Mouse (Mus musculus): ENCODE measurements around the gene Pik3r5.

Gene Pik3r5

DNA sequence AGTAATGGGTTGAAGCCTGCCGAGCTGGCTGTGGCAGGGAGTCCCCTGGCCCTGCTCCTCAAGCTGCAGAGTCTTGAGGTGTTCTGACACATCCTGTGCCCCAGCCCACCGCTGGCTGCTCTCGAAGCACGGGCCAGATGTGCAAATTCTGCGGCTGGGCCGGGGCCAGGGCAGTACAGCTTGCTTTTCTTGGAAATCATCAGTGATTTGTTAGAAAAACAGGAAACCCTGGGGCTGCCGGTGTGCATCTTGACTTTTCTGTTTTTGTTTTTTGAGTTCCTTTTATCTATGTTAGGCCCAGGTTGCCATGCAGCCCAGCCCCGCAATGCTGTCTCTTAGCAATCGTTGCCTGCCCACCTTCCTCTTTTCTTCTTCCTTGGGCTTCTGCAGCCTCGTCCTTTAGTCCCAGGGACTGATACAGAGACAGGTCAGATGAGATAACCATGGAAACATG is 19.4 kb downstream of the Pik3r5 start:
- no peak for DNase-seq (ENCODE audit: low spot score)

DNA sequence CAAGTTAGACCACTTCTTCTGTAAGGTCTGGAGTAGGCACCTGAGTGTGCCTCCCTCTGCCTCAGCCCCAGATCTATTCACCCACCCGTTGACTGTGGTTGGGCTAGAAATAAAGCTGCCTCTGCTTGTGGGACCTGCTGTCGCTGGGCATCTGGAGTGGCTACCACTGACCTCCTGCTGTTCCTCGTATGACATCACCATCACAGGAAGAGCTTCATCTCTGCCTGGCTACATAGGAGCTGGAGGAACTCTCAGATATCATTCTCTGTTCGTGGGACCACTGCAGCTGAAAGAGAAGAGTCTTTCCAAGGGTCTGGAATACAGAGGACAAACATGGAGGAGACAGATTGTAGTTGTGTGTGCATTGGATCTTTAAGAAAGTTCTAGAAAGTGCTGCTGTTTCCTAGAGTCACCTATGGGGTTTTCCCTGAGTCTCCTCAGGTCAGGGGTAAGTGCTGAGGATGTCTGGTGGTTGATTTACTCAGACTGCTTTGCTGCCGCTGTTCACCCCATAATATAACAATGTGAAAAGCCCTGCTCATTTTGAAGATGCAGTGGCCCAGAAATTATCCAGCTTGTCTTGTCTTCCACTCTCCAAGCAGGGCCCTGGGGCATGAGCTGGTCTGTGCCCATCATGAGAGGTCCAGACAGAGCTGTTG is 20.0 kb downstream of the Pik3r5 start:
- no peak for DNase-seq (ENCODE audit: low spot score)

DNA sequence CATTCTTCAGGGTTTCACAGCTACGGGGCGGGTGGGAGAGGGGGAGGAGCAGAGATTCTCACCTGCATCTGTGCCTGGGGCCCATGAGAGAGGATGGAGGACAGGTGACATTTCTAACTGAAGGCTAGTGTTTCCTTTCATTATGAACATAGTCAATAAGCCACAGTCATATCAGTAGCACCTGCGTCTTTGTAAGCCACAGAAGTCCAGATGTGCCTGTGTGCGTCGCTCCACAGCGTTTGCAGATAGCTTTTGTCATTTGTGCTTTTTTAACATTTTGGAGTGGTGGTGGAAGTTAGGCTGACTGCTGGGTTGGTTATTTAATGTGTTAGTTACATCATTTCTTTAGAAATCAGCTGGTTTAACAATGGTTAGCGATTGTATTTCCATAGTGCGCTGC is 20.8 kb downstream of the Pik3r5 start:
- no peak for DNase-seq (ENCODE audit: low spot score)

DNA sequence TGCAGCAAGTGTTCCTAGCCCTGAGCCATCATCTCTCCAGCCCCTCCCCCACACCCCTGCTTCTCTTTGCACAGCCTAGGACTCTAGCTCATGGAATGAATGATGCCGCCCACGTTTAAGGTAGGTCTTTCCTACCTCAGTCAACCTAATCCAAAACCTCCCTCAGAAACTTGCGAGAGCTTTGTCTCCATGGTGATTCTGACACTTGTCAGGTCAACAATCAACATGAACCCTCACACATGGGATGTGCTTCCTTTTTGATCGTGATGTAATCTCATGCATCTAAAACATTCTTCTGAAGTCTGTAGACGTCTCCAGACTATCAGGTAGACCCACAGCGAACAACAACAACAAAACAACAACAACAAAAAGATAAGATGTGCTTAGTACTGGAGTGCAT is 21.4 kb downstream of the Pik3r5 start:
- DNase-seq (ENCODE audit: low spot score), result no peak

DNA sequence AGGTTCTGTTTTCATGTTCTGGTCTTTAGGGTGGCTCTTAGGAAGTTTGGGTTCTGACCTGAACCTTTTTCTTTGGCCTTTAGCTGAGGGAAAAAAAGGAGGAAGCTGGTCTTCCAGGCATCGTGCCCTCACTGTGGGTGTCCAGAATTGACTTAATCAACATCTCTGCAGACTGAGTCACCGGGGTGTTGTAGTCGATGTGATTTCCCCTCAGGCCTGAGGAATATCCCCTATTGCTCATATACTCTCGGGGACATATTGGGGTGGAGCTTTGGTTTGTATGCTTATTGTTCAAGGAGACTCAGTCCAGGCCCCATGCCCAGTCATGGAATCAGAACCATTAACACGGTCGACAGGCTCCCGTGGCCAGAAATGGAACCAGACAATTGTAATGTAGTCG is 26.2 kb downstream of the Pik3r5 start:
- no peak for DNase-seq (ENCODE audit: low spot score)

DNA sequence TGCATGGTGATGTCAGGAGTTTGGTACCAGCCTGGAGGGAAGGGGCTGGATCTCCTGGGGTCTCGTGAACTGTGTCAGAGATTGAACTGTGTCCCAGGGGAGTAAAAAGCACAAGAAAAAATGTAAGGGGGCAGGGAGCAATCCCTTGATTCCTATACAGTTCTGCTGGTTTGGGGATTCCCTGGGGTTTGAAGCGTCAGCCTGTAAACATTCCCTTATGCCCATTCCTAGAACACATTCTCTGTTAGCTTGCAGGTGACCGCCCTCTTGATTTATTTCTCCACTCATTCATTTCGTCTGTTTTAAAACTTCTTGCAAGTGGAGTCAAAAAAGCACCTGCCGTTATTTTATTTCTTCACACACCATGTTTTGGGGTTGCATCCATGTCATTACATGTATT is 27.1 kb downstream of the Pik3r5 start:
- DNase-seq (ENCODE audit: low spot score), result no peak

DNA sequence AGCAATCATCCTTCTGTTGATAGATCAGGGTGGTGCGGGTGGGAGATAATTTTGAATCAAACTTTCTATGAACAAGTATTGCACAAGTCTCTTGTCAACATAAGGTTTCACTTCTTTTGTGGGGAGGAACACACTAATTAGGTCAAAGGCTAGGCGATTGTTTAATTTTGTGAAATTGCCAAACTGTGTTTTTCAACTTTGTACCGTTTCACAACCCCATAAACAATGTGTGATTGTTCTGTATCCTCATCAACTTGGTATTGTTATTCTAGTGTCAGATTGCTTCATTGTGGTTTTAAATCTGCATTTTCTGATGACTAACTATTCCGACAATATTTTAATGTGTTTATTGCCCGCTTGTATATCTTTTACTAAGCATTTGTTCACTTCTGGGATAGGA is 27.6 kb downstream of the Pik3r5 start:
- DNase-seq (ENCODE audit: low spot score), result no peak

DNA sequence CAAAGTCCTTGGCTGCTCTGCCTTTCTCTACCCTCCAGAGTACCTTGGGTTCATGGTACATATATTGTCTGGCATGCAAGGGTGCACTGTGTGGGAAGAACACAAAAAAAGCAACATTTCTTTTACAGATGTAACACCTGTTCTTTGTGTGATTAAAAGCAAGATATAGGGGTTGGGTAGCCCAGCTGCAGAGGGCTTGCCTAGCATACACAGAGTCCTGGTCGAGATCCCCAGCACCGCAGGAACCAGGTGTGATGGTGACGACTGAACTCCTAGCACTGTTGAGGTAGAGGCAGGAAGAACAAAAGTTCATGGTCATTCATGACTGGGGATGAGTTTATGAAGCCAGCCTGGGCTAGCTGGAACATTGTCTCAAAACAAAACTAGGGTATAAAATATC is 30.8 kb downstream of the Pik3r5 start:
- DNase-seq (ENCODE audit: low spot score), result no peak

DNA sequence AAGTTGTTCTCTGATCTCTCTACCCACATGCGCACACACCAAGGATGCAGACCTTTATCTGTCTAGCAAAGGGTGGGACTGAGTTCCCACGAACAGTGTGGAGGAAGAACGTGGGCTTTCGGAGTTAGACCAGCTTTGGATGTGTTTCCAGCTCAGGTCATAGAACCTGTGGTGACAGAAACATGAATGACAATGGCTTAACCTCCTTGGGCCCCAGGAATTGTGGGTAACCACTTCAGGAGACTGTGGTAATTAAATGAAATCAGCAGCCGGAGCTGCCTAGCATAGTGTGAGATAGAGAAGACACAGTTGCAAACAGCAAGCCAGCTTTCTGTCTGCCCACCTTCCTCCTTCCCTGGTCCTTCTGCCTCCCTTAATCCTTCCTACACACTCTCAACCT is 32.3 kb downstream of the Pik3r5 start:
- DNase-seq (ENCODE audit: low spot score), result no peak

DNA sequence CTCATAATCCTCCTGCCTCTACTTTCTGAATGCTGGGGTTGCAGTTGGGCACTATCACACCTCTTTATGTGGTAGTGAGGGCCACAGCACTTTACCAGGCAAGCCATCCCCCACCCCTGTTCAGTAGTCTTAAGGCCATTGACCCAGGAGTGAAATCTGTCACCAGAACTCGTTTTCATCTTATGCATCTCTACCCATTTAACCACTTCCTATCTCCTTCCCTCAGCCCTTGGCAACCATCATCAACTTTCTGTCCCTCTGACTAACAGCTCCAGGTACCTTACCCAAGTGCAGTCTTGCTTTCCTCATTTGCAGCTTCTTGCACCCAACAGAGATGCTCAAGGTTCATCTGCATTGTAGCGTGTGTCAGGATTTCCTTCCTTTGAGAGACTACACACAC is 33.2 kb downstream of the Pik3r5 start:
- DNase-seq (ENCODE audit: low spot score), result no peak

DNA sequence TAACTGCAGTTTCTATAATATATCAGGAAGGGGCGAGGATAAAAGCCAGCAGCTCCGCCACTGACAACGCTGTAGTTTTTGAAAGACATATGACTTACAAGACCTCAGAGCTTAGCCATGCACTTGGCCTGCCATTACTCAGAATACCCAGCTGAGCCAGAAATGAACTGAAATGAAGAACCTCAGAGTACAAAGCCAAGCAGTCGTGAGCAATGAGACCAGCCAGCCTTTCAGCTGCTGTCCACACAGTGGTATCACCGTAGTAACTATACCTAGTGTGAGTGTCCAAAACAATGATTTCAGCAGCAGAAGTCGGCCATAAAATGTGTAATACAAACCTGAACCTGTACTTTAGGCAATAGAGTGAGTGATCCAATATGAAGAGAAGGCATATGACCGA is 35.5 kb downstream of the Pik3r5 start:
- DNase-seq (ENCODE audit: low spot score), result no peak

DNA sequence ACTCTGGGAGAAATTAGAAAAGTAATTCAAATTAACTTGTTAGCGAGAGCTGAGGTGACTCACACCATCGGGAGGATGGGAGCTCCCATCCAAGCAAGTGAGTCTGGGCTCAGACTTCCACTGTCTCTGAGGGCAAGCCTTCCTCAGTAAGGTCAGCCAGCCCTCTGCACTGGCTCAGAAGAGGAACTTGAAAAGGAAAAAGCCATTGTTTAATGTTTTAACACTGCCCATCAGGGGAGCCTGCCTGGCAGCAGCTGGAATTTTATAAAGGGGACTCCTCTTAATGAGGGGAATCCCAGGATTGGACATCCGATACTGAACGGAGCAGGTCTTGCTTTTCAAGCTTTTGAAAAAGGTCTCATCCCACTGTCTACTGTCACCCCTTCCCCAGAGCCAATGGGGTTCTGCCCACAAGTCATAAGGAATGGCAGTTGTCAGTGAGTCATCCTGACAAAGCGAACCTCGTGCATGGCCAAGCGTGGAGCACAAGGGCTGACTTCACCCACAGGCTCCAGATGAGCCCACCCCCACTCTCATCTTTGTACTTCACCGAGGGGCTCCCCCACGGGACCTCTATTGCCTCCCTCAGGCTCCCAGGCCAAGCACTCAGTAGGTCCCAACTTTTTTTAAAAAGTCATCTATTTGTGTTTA is 36.2 kb downstream of the Pik3r5 start:
- no peak for DNase-seq (ENCODE audit: low spot score)

DNA sequence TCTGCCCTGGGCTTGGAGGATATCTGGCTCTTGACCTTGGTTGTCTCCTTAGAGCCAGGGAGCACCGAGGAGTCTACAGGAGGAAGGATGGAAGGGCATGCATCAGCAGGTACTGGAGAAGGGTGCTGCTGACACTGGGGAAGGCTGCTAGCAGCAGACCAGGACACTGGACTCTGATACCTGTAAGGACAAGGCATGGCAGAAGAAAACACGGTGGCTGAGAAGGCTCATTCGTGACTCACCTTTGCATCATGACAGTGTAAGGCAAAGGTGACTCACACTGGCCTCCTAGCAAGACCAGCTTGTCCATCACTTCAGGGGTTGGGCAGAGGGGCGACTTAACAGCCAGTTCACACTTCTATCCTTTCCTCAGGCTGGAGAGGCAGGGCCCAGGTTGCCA is 37.0 kb downstream of the Pik3r5 start:
- no peak for DNase-seq (ENCODE audit: low spot score)

DNA sequence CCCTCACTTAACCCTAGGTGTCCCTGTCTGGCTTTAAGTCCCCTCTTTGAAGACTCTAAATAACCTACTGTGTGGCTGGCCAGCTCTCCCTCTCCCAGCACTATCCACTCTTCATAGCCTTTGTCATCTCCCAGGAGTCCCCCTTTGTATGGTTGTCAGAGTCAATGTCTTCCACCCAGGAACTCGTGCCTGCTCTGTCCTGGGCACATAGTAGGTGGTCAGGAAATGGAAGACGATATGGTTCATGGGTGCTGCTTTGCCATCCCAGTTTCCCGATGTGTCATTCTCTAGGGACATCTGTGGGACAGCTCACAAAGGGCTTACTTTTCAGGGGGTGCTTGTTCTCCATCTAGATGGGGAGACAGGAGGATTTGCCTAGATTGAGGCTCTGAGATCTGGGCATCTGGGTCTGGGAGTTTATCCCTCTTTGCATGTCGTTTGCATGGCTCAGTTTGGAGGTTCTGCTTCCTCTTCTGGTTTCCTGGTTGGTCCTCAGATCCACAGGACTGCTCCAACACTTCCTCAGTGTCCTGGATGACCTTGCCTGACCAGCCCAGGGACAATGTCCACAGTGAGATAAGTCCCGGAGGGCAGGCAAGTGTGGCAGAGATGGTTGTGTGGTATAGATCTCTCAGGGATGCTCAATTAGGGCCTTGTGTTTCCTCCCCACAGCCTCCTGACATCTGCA is 40.4 kb downstream of the Pik3r5 start:
- DNase-seq (ENCODE audit: low spot score), result no peak

DNA sequence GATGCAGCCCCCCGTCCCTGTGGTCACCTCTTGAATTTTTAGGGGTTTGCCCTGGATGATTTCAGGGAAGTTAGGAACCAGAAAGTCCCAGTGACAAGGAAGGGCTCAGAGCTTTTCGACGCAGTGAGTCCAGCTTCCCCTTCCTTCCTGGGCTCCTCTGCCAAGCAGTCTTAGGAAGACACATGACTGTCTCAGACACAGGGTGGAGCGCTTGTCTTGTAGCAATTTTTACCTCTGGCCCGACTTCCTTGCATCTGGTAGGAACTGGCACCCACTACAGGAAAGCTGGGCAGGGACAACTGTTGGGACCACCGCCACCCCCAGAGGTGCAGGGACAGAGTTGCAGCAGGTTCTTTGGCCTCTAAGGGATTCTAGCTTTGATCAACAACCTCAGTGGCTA is 42.7 kb downstream of the Pik3r5 start:
- DNase-seq (ENCODE audit: low spot score), result no peak

DNA sequence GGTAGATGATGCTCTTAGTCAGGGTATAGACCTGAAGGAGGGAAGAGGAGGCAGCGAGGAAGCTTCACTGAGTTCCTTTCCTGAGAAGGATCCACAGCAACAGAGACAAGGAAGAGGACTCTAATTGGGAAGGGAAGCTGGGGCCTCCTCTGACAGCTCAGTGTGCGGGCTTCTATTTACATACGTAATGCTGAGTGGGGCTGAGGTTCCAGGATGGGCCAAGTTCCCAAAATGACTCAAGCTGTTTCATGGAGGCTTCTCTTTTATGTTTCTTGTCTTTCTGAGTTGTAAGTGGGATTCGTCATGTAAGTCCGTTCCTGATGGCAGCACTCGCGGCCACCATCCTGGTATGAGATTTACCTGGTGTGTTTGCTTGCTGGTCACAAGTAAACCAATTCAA is 43.8 kb downstream of the Pik3r5 start:
- no peak for DNase-seq (ENCODE audit: low spot score)

DNA sequence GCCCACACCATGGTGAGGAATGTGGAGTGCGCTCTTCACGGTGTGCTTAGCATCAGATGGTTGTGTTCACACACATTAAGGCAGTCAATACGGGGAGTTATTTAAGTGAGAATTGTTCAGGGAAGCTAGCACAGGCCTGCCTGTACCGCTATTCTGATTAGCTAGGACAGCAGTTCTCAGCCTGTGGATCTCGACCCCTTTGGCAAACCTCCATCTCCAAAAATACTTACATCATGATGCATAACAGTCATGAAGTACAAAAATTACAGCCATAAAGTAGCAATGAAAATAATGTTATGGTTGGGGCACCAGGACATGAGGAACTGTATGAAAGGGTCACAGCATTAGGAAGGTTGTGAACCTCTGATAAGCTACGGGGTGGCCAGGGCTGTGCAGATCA is 45.7 kb downstream of the Pik3r5 start:
- no peak for DNase-seq (ENCODE audit: low spot score)

DNA sequence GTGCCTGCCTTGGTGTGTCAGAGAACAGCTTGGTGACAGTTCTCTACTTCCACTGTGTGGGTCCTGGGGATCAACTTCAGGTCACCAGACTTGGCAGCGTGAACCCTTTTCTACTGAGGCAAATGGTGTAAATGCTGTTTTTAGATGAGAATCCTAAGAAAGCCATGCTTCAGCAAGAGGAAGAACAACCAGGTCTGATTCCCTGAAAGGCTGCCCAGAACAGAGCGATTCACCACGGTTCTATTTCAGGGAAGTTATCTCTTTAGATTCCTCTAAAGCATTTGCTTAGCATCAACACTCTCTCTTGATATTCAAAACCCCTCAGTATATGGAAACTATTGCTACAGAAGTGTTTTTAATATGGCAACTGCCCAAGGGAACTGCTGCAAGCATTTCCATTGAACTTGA is 46.7 kb downstream of the Pik3r5 start:
- DNase-seq (ENCODE audit: low spot score), result no peak

DNA sequence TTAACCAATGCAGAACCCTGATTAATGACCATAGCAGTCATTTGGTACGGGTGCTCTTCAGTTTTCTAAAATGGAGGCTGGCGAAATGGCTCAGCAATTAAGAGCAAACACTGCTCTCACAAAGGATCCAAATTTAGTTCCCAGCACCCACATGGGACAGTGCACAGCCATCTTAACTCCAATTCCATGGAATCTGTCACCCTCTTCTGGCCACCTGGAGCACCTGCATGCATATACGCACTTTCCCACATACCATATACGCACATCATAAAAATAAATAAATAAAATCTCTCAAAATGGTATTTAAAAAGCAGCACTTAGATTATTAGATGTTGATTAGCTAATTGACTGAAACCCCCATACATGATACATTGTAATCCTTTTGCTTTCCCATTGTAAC is 48.7 kb downstream of the Pik3r5 start:
- no peak for DNase-seq (ENCODE audit: low spot score)

DNA sequence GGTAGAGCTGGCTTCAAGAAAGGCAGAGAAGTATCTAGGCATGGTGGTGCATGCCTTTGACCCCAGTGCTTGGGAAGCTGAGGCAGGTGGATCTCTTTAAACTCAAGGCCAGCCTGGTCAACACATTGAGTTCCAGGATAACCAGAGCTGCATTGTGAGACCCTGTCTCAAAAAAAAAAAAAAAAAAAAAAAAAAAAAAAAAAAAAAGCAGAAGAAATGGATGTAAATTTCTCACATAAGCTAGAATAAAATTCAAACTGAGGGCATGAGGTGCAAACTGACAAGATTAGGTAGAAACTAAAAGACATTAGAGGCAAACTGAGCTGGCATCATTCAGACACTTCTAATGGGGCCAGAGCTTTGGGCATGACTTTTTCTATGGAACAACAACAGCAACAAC is 50.1 kb downstream of the Pik3r5 start:
- no peak for DNase-seq (ENCODE audit: low spot score)

DNA sequence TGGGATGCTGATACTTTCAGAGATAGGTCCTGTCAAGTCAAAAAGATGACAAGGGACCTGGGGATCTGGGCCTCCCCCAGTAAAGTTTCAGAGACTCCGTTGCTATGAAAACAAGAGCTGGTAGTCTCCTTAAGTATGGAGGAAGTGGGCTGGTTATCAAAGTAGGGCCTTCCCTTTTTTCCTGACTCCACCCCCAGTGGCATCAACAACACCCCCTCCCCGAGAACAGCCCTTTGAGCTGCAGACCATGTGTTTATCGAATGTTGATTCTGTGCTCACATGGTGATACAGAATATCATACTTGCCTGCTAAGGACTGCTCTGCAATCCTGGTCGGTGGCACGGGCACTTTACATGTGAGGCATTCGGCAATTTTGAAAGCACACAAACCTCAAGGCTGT is 51.3 kb downstream of the Pik3r5 start:
- DNase-seq (ENCODE audit: low spot score), result no peak

DNA sequence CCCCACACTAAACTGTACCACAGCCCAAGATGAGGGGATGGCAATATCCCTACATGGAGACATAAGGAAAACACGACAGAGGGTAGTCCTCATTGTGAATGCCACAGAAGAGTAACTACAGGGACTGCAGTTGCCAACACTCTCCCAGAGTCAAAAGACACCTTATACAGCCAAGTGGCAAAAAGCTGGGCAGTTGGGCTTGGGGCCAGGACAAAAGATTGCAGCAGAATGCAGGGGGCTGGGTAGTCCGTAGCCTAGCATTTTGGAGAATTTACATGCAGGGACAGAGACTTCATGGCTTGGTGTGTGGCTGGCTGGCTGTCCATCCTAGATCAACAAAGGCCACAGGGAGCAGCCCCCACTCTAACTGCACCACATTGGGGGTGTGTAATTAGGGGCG is 52.5 kb downstream of the Pik3r5 start:
- no peak for DNase-seq (ENCODE audit: low spot score)

DNA sequence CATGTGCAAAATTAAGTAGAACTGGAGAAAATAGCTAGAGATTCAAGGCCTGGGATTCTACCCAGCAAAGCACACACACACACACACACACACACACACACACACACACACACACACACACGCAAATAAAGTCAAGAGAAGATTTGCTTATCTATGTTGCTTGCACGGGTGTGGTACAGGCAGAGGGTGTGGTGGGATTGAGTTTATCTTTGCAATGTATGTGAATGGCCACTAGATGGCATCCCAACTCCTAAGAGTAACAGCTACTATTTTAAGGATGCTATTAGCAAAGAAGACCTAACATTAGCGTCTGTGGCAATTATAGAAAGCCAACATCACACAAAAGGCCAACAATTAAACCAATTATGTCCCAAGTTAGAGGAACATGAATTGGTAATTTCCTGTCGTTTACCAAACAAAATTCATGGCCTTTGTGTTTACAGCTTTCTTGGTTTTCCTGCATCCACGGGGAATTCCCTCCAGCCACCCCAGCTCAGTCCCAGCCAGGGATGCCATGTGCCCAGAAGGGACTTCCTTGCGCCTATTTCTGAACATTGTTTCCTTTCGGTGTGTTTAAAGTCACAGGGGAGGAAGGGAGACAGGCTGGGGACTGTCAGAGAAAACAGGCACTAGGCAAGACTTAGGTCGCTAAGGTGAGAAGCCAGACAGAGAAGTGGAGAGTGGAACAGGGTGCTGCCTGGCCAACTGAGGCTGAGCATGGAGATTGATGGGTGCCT is 53.5 kb downstream of the Pik3r5 start:
- no peak for DNase-seq (ENCODE audit: low spot score)
